Mouse (Mus musculus): Measurements from ENCODE around the gene Tenm4. TPM values are rescaled to one million over a fixed set of nuclear protein-coding genes. Genes with fewer than 3 reads are reported as not detected.

Gene Tenm4
- polyA plus RNA-seq, 1 experiment from 2014 or later: 42.7 TPM

- no peak overlapping the region for H3K9ac ChIP-seq
- 76% methylated on average over 6 of the region's 6 CpGs for WGBS
- H3K27me3 ChIP-seq: no peaks in the 10 kb centered on the region
- no peak overlapping the region for H3K4me3 ChIP-seq (replicated peaks)
- no peaks in the 10 kb centered on the region for H3K36me3 ChIP-seq
- peak overlapping the region; percentile 45; the same call in 1 of the 2 replicates for H3K27ac ChIP-seq
- ATAC-seq (replicated peaks; ENCODE audit: low FRiP score): no peak
- H3K4me2 ChIP-seq: no peak overlapping the region
- peaks cover 26% of the 10 kb centered on the region for H3K4me1 ChIP-seq
- H3K9me3 ChIP-seq (replicated peaks): no peaks in the 10 kb centered on the region
Measured at GRCm38 (mm10) chr7:96588567-96588966, 417.5 kb downstream of the Tenm4 start.

GRCm38 (mm10) chr7:96595535-96596295 is 424.7 kb downstream of the Tenm4 start:
- Histone ChIP-seq H3K4me1 (0 out of 2 replicates have a peak, but pooled peaks cover 4% of the 10 kb centered on the region), H3K4me2 (no peak overlapping the region), H3K27ac (no peak overlapping the region), H3K27me3 (no peaks in the 10 kb centered on the region), H3K36me3 (peaks cover 7% of the 10 kb centered on the region; the same call in 1 of the 2 replicates), H3K4me3 (replicated peaks) (no peak overlapping the region), H3K9me3 (replicated peaks) (no peaks in the 10 kb centered on the region), H3K9ac (no peak overlapping the region)
- ATAC-seq (replicated peaks; ENCODE audit: low FRiP score): no peak
- WGBS: 88% methylated on average over 9 of the region's 9 CpGs

- 69% methylated on average over 9 of the region's 9 CpGs for WGBS
- no peak for ATAC-seq (replicated peaks; ENCODE audit: low FRiP score)
- no peaks in the 10 kb centered on the region for H3K27me3 ChIP-seq
Measured at GRCm38 (mm10) chr7:96596402-96597195, 425.6 kb downstream of the Tenm4 start.

GRCm38 (mm10) chr7:96597871-96598270 is 426.8 kb downstream of the Tenm4 start:
- no peak for ATAC-seq (replicated peaks; ENCODE audit: low FRiP score)
- WGBS: 93% methylated on average over 4 of the region's 4 CpGs
- Histone ChIP-seq H3K9ac (no peak overlapping the region), H3K27me3 (no peaks in the 10 kb centered on the region), H3K4me3 (replicated peaks) (no peak overlapping the region), H3K27ac (no peak overlapping the region), H3K9me3 (replicated peaks) (no peaks in the 10 kb centered on the region), H3K4me2 (no peak overlapping the region), H3K4me1 (0 out of 2 replicates have a peak, but pooled peaks cover 4% of the 10 kb centered on the region), H3K36me3 (peaks cover 7% of the 10 kb centered on the region; the same call in 1 of the 2 replicates)

More at GRCm38 (mm10) chr7:96596402-96597195, 425.6 kb downstream of the Tenm4 start:
- Histone ChIP-seq H3K4me2 (no peak overlapping the region), H3K4me3 (replicated peaks) (no peak overlapping the region), H3K9ac (no peak overlapping the region), H3K4me1 (0 out of 2 replicates have a peak, but pooled peaks cover 4% of the 10 kb centered on the region), H3K9me3 (replicated peaks) (no peaks in the 10 kb centered on the region), H3K36me3 (peaks cover 7% of the 10 kb centered on the region; the same call in 1 of the 2 replicates), H3K27ac (no peak overlapping the region)

GRCm38 (mm10) chr7:96599081-96599480 is 428.0 kb downstream of the Tenm4 start:
- H3K36me3 ChIP-seq: peaks cover 5% of the 10 kb centered on the region; the same call in 1 of the 2 replicates
- no peak overlapping the region for H3K9ac ChIP-seq
- no peak overlapping the region for H3K27ac ChIP-seq
- no peak overlapping the region for H3K4me2 ChIP-seq
- H3K27me3 ChIP-seq: no peaks in the 10 kb centered on the region
- H3K4me3 ChIP-seq (replicated peaks): no peak overlapping the region
- 62% methylated on average over 3 of the region's 3 CpGs for WGBS
- no peaks in the 10 kb centered on the region for H3K9me3 ChIP-seq (replicated peaks)
- ATAC-seq (replicated peaks; ENCODE audit: low FRiP score): no peak
- H3K4me1 ChIP-seq: peaks cover 4% of the 10 kb centered on the region; the same call in 1 of the 2 replicates

- Histone ChIP-seq H3K27ac (no peak overlapping the region), H3K9ac (no peak overlapping the region), H3K4me1 (peaks cover 4% of the 10 kb centered on the region; the same call in 1 of the 2 replicates), H3K9me3 (replicated peaks) (no peaks in the 10 kb centered on the region), H3K4me2 (no peak overlapping the region), H3K27me3 (no peaks in the 10 kb centered on the region), H3K4me3 (replicated peaks) (no peak overlapping the region), H3K36me3 (no peaks in the 10 kb centered on the region)
- no peak for ATAC-seq (replicated peaks; ENCODE audit: low FRiP score)
- 39% methylated on average over 5 of the region's 5 CpGs for WGBS
Measured at GRCm38 (mm10) chr7:96600381-96600941, 429.4 kb downstream of the Tenm4 start.

GRCm38 (mm10) chr7:96604091-96604745 is 433.2 kb downstream of the Tenm4 start:
- 52% methylated on average over 3 of the region's 3 CpGs for WGBS
- H3K4me3 ChIP-seq (replicated peaks): no peak overlapping the region
- no peak overlapping the region for H3K4me2 ChIP-seq
- no peaks in the 10 kb centered on the region for H3K27me3 ChIP-seq
- H3K27ac ChIP-seq: no peak overlapping the region
- H3K9me3 ChIP-seq (replicated peaks): no peaks in the 10 kb centered on the region
- peaks cover 4% of the 10 kb centered on the region; the same call in 1 of the 2 replicates for H3K4me1 ChIP-seq
- H3K36me3 ChIP-seq: no peaks in the 10 kb centered on the region
- H3K9ac ChIP-seq: no peak overlapping the region
- ATAC-seq (replicated peaks; ENCODE audit: low FRiP score): no peak

GRCm38 (mm10) chr7:96605316-96605715 is 434.3 kb downstream of the Tenm4 start:
- ATAC-seq (replicated peaks; ENCODE audit: low FRiP score): no peak
- Histone ChIP-seq H3K9ac (no peak overlapping the region), H3K27ac (no peak overlapping the region; the same call in 1 of the 2 replicates), H3K27me3 (no peaks in the 10 kb centered on the region), H3K9me3 (replicated peaks) (no peaks in the 10 kb centered on the region), H3K4me2 (no peak overlapping the region), H3K36me3 (no peaks in the 10 kb centered on the region), H3K4me3 (replicated peaks) (no peak overlapping the region), H3K4me1 (peaks cover 8% of the 10 kb centered on the region)
- WGBS: 60% methylated on average over 2 of the region's 2 CpGs

- Histone ChIP-seq H3K4me1 (peaks cover 10% of the 10 kb centered on the region; the same call in 1 of the 2 replicates), H3K9me3 (replicated peaks) (no peaks in the 10 kb centered on the region), H3K4me2 (peak overlapping the region; percentile 30), H3K27me3 (no peaks in the 10 kb centered on the region), H3K4me3 (replicated peaks) (no peak overlapping the region), H3K27ac (peak overlapping the region; percentile 71), H3K9ac (no peak overlapping the region), H3K36me3 (no peaks in the 10 kb centered on the region)
- peak; percentile 36; the same call in 1 of the 2 replicates for ATAC-seq (replicated peaks; ENCODE audit: low FRiP score)
- WGBS: 10% methylated on average over 10 of the region's 10 CpGs
Measured at GRCm38 (mm10) chr7:96609854-96610586, 439.0 kb downstream of the Tenm4 start.

GRCm38 (mm10) chr7:96617371-96617770 is 446.3 kb downstream of the Tenm4 start:
- no peak for ATAC-seq (replicated peaks; ENCODE audit: low FRiP score)
- 85% methylated on average over 2 of the region's 2 CpGs for WGBS
- H3K27me3 ChIP-seq: no peaks in the 10 kb centered on the region
- H3K4me3 ChIP-seq (replicated peaks): no peak overlapping the region
- H3K36me3 ChIP-seq: no peaks in the 10 kb centered on the region
- H3K4me2 ChIP-seq: no peak overlapping the region
- no peak overlapping the region for H3K9ac ChIP-seq
- no peak overlapping the region for H3K27ac ChIP-seq
- no peaks in the 10 kb centered on the region for H3K9me3 ChIP-seq (replicated peaks)
- no peaks in the 10 kb centered on the region for H3K4me1 ChIP-seq

- no peak overlapping the region for H3K4me3 ChIP-seq (replicated peaks)
- no peak overlapping the region for H3K4me2 ChIP-seq
- no peaks in the 10 kb centered on the region for H3K36me3 ChIP-seq
- no peak overlapping the region for H3K9ac ChIP-seq
- ATAC-seq (replicated peaks; ENCODE audit: low FRiP score): no peak
- no peaks in the 10 kb centered on the region for H3K9me3 ChIP-seq (replicated peaks)
- no peaks in the 10 kb centered on the region for H3K4me1 ChIP-seq
- H3K27me3 ChIP-seq: no peaks in the 10 kb centered on the region
- WGBS: 83% methylated on average over 4 of the region's 4 CpGs
- no peak overlapping the region for H3K27ac ChIP-seq
Measured at GRCm38 (mm10) chr7:96619930-96620472, 449.0 kb downstream of the Tenm4 start.
